Mouse (Mus musculus) ES-E14 (cell line): ENCODE measurements around the gene Cd96. TPM values are rescaled to one million over a fixed set of nuclear protein-coding genes. Genes with fewer than 3 reads are reported as not detected.

ENCODE experiments used
- DNase-seq: peaks from one replicate; pipeline ENCODE4 v3.0.0-alpha.2; 2013; ENCODE audit warnings: low read depth, low spot score
- H3K27ac ChIP-seq: 2 replicates; pipeline ENCODE4 v1.5.1; 2012; ENCODE audit warnings: low read depth, mild to moderate bottlenecking, low read length, moderate library complexity, mixed read lengths; ENCODE audit not compliant: poor library complexity, insufficient read depth, severe bottlenecking
- H3K36me3 ChIP-seq: 2 replicates; pipeline ENCODE4 v1.6.1; 2012; ENCODE audit warnings: mild to moderate bottlenecking, low read length, moderate library complexity, mixed read lengths; ENCODE audit not compliant: control insufficient read depth, poor library complexity, insufficient read depth, severe bottlenecking
- H3K4me1 ChIP-seq, 2 experiments: fragments of 150-350 bp in 1 of 2; sonication (generic) in 1 of 2; 2 replicates each; pipeline ENCODE4 v1.6.1; 2012; ENCODE audit warnings: low read length in 2 of 2, mild to moderate bottlenecking in 1 of 2, mixed read lengths in 1 of 2; ENCODE audit not compliant: control insufficient read depth in 2 of 2, insufficient read depth in 2 of 2, poor library complexity in 1 of 2
- H3K4me3 ChIP-seq, 2 experiments: fragments of 150-350 bp in 1 of 2; sonication (generic) in 1 of 2; 2 replicates each; pipeline ENCODE4 v1.5.1; 2012; ENCODE audit warnings: low read length in 2 of 2, low read depth in 1 of 2, mild to moderate bottlenecking in 1 of 2, mixed read lengths in 1 of 2; ENCODE audit not compliant: insufficient read depth in 1 of 2, poor library complexity in 1 of 2, severe bottlenecking in 1 of 2
- H3K9ac ChIP-seq: 2 replicates; pipeline ENCODE4 v1.6.1; 2012; ENCODE audit warnings: low read depth, mild to moderate bottlenecking, low read length, mixed read lengths; ENCODE audit not compliant: poor library complexity, insufficient read depth, severe bottlenecking
- H3K9me3 ChIP-seq: fragments of 150-350 bp; sonication (generic); 2 replicates; pipeline ENCODE4 v1.6.1; 2012; ENCODE audit warnings: low read depth, mild to moderate bottlenecking, low read length; ENCODE audit not compliant: control insufficient read depth, insufficient read depth
- CHD2 ChIP-seq: IDR thresholded peaks from 2 replicates; pipeline ENCODE4 v1.6.1; 2014; ENCODE audit warnings: mild to moderate bottlenecking, low read depth, low read length, inconsistent platforms
- HCFC1 ChIP-seq: IDR thresholded peaks from 2 replicates; pipeline ENCODE4 v1.6.1; 2012; ENCODE audit warnings: low read length, inconsistent platforms, borderline replicate concordance; ENCODE audit not compliant: insufficient read depth
- MAFK ChIP-seq: IDR thresholded peaks from 2 replicates; pipeline ENCODE4 v1.6.1; 2014; ENCODE audit warnings: mild to moderate bottlenecking, low read depth, low read length, inconsistent platforms; ENCODE audit not compliant: insufficient read depth
- ZC3H11A ChIP-seq: IDR thresholded peaks from 2 replicates; pipeline ENCODE4 v1.6.1; 2012; ENCODE audit warnings: low read depth, mild to moderate bottlenecking, inconsistent platforms, low read length, borderline replicate concordance
- ZNF384 ChIP-seq: IDR thresholded peaks from 2 replicates; pipeline ENCODE4 v1.6.1; 2012; ENCODE audit warnings: low read depth, low read length, inconsistent platforms
- in situ Hi-C, 2 experiments: fragments of 600-800 bp; cut with MboI; formaldehyde crosslinking; loops; one replicate each; pipeline ENCODE4 v1.15.1; 2025; ENCODE audit warnings: low sequenced_read_pairs in 2 of 2, inconsistent platforms in 1 of 2; ENCODE audit not compliant: unreplicated experiment in 2 of 2
- total RNA-seq: library from RNA; depleted of rRNA; stranded (reverse); fragments of 300-350 nt; gene quantifications from 2 replicates; pipeline ENCODE4 v1.2.3, GENCODE M21; 2012

Cd96 gene
- total RNA-seq, 1 experiment = 0.71 TPM

DNA sequence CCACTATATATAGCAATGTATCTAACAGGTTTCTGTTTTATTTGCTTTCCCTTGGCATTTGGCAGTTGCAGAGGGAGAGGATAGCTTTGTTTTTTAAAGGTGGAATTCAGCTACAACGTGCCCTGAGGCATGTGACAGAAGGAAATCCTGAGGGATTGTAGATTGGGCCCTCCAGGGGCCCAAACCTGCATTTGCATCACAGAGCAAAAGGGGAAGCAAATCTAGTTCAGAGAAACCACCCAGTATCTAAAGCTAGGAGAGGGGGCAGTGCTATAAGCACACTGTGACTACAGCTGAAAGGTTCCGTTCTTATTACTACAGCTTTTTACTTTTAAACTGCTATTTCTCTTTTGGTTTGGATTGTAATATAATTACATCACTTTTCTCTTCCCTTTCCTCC, 18.3 kb downstream of the Cd96 start:
- in situ Hi-C loops = no loop called here

DNA sequence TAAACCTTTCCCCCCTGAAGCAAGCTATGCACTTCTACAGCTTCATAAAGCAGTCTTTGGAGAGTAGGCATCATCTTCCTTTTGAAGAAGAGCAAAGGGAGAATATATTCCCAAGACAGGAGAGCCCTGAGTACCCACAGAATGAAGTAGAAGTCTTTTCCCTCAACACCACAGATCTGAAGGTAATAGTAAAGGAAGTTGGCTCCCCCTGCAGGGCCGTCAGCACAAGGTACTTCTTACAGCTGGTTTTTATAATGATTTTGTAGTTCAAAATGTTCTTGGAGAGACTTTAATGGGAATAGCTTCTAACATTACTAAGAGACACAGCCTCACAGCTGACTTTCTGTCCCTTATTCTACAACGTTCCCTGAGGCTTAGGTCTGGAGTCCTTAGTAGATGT, 19.8 kb downstream of the Cd96 start:
- in situ Hi-C loops = no loop called here
- Histone ChIP-seq H3K27ac (no peak overlapping the region), H3K9me3 (no peaks in the 10 kb centered on the region), H3K9ac (no peak overlapping the region), H3K4me1 (peaks cover 4 to 24% of the 10 kb centered on the region in 2 experiments; a peak in 3 of 4 replicates), H3K4me3 (no peak overlapping the region), H3K36me3 (no peaks in the 10 kb centered on the region)
- TF ChIP-seq HCFC1 (no peak), ZC3H11A (no peak), CHD2 (no peak), MAFK (no peak), ZNF384 (no peak)
- DNase-seq = no peak

More for the DNA sequence above, 18.3 kb downstream of the Cd96 start:
- peaks cover 4 to 23% of the 10 kb centered on the region in 2 experiments; a peak in 3 of 4 replicates for H3K4me1 ChIP-seq
- peak; percentile 67 for DNase-seq
- H3K9ac ChIP-seq = no peak overlapping the region
- TF ChIP-seq ZNF384 (no peak), MAFK (no peak), ZC3H11A (no peak), CHD2 (no peak), HCFC1 (no peak)
- H3K4me3 ChIP-seq = no peak overlapping the region
- H3K9me3 ChIP-seq = no peaks in the 10 kb centered on the region
- no peaks in the 10 kb centered on the region for H3K36me3 ChIP-seq
- no peak overlapping the region; the same call in 1 of the 2 replicates for H3K27ac ChIP-seq

DNA sequence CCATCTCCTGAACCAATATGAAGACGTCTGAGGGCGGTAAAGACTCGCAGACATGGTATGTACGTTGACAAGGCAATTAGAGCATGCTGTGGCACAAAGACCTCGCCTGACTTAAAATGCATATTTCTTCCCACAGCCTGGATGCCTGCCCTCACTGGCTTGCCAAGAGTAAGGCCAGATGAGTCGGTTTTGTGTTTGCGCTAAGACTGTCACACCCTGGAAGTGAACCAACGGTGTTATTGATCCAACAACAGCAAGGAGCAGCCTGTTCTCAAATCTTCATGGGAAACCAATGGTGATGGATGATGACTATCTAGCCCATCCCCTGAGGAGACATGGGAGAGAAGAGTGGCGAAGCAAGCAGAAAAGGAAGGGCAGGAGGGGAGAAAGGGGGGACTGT, 22.6 kb downstream of the Cd96 start:
- H3K27ac ChIP-seq = no peak overlapping the region
- no peak overlapping the region for H3K9ac ChIP-seq
- peaks cover 4 to 14% of the 10 kb centered on the region in 2 experiments; a peak in 3 of 4 replicates for H3K4me1 ChIP-seq
- H3K36me3 ChIP-seq = no peaks in the 10 kb centered on the region
- TF ChIP-seq CHD2 (no peak), HCFC1 (no peak), MAFK (no peak), ZNF384 (no peak), ZC3H11A (no peak)
- H3K4me3 ChIP-seq = no peak overlapping the region
- H3K9me3 ChIP-seq = no peaks in the 10 kb centered on the region
- in situ Hi-C loops = no loop called here
- no peak for DNase-seq

GRCm38 (mm10) chr16:46094478-46094877, 25.6 kb downstream of the Cd96 start:
- H3K9ac ChIP-seq = no peak overlapping the region
- H3K36me3 ChIP-seq = no peaks in the 10 kb centered on the region
- no peak for TF ChIP-seq ZC3H11A
- no peak for TF ChIP-seq ZNF384
- TF ChIP-seq HCFC1 = no peak
- no peak for TF ChIP-seq CHD2
- TF ChIP-seq MAFK = no peak
- in situ Hi-C loops = no loop called here
- H3K4me1 ChIP-seq = peaks cover 0 to 11% of the 10 kb centered on the region in 2 experiments; a peak in 2 of 4 replicates
- H3K9me3 ChIP-seq = no peaks in the 10 kb centered on the region
- DNase-seq = no peak
- H3K4me3 ChIP-seq = no peak overlapping the region
- no peak overlapping the region for H3K27ac ChIP-seq

GRCm38 (mm10) chr16:46092935-46093334, 27.1 kb downstream of the Cd96 start:
- no peak for TF ChIP-seq ZC3H11A
- no peak for TF ChIP-seq CHD2
- TF ChIP-seq ZNF384 = no peak
- no peak for TF ChIP-seq MAFK
- TF ChIP-seq HCFC1 = no peak
- H3K4me3 ChIP-seq = no peak overlapping the region
- peaks cover 0 to 6% of the 10 kb centered on the region in 2 experiments; a peak in 2 of 4 replicates for H3K4me1 ChIP-seq
- no peak overlapping the region for H3K27ac ChIP-seq
- no peak for DNase-seq
- in situ Hi-C loops = no loop called here
- H3K9ac ChIP-seq = no peak overlapping the region
- H3K36me3 ChIP-seq = no peaks in the 10 kb centered on the region
- no peaks in the 10 kb centered on the region for H3K9me3 ChIP-seq
